Mouse (Mus musculus): ENCODE measurements around the gene Prkag1. TPM values are rescaled to one million over a fixed set of nuclear protein-coding genes. Genes with fewer than 3 reads are reported as not detected.

Prkag1 gene
- 39.9 TPM for polyA plus RNA-seq (2014; fragmentation: Illumina TruSeq; extraction: RNeasy Lipid Tissue Mini Kit (QIAGEN cat#74804); ENCODE audit: low read depth, low replicate concordance)

DNA sequence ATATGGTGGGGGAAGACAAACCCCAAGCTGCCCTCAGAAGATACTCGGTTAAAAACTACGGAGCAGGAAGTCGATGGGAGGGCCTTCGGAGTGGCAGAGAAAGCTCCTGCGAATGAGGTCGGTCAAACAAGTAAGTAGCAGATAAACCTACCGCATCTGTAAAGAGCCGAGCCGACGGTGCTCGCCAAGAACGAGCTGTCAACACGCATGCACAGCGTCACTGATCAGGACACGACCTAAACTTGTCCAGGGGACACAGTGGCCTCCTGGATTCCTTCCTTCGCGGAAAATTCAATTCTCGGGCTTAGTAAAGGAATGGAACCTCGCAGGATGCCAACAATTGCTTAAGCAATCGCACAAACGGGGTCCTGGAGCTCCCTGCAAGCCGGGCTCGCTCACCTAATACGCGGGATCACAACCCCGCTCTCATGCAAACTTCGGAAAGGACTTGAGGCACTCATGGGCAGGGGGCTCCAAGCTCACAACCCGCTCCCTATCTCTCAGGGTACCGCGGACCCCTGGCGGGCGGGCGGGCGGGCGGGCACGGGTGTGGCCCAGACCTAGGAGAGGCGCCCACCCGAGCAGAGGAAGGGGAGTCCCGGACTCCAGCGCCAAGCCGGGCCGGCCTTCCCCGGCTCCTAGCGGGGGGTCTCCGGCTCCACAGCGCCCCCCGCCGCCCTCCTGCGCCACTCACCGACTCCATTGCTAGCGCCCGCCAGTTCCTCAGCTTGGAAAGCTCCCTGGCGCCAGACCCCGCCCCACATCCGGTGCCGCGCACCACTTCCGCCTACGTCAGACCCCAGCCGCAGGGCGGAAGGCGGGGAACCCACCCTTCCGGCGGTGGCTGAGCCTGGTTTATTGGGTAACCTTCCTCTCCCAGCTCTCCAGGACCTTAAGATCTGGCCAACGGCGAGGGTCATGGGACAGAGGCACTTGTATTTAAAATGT is at the start of gene Prkag1:
Prkag1 (minus strand) TSS at position 786 of the 948 bp plus-strand sequence.

GRCm38 (mm10) chr15:98871070-98871915 is 40.0 kb upstream of the Prkag1 start, which contains the start of gene Kmt2d:
Gene Kmt2d (minus strand): TSS chr15:98871204.

DNA sequence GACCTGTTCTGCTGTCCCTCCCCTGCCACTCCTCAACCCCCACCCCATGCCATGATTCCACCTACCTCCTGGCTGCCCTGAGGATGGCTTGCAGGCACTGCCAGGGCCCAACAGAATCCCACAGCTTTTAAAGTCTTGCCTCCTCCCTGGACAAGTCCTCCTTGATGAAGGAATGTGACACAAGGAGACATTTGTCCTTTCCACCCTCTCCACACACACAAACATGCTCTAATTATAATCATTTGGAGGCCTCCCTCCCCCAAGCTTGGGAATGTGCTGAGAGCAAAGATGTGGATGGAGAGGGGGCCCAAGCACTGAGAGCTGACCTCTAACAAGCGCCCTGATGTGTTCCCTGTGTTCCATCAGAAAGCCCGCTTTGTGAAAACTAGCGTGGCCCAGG is 21.9 kb downstream of the Prkag1 start, which contains the start of gene Ddn:
Ddn (minus strand) TSS at position 101 of the 400 bp plus-strand sequence.

DNA sequence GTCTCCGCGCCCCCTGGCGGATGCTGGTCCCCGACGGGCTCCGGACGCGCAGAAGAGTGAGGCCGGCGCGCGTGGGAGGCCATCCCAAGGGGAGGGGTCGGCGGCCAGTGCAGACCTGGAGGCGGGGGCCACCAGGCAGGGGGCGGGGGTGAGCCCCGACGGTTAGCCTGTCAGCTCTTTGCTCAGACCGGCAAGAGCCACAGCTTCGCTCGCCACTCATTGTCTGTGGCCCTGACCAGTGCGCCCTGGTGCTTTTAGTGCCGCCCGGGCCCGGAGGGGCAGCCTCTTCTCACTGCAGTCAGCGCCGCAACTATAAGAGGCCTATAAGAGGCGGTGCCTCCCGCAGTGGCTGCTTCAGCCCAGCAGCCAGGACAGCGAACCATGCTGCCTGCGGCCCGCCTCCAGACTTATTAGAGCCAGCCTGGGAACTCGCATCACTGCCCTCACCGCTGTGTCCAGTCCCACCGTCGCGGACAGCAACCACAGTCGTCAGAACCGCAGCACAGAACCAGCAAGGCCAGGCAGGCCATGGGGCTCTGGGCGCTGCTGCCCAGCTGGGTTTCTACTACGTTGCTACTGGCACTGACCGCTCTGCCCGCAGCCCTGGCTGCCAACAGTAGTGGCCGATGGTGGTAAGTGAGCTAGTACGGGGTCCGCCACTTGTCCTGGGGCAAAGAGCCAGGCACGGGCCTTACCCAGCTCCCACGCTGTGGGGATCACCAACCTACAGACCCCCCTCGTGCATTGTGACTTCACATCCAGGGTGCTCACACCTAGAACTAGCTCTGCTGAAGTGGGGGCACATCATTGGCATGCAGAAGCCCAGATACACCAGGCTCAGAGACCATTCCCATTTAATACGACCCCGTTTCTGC is 41.4 kb downstream of the Prkag1 start, which contains the start of gene Wnt1:
Wnt1 (plus strand) TSS at position 197 of the 875 bp plus-strand sequence.

GRCm38 (mm10) chr15:98777762-98778161 is 53.6 kb downstream of the Prkag1 start, which contains the start of gene Wnt10b:
Gene Wnt10b (minus strand): TSS chr15:98778150.

Other genes starting within 250 kb of the Prkag1 start
- 16.8 TPM for gene Adcy6, start 221.4 kb downstream of the Prkag1 start, polyA plus RNA-seq (2014; fragmentation: Illumina TruSeq; extraction: RNeasy Lipid Tissue Mini Kit (QIAGEN cat#74804); ENCODE audit: low read depth, low replicate concordance)
- gene Cacnb3, start 200.7 kb downstream of the Prkag1 start, polyA plus RNA-seq (2014; fragmentation: Illumina TruSeq; extraction: RNeasy Lipid Tissue Mini Kit (QIAGEN cat#74804); ENCODE audit: low read depth, low replicate concordance), result 0.63 TPM
- gene Ddx23, start 168.6 kb downstream of the Prkag1 start, polyA plus RNA-seq (2014; fragmentation: Illumina TruSeq; extraction: RNeasy Lipid Tissue Mini Kit (QIAGEN cat#74804); ENCODE audit: low read depth, low replicate concordance), result 3.5 TPM
- not detected for gene Rnd1, start 154.1 kb downstream of the Prkag1 start, polyA plus RNA-seq (2014; fragmentation: Illumina TruSeq; extraction: RNeasy Lipid Tissue Mini Kit (QIAGEN cat#74804); ENCODE audit: low read depth, low replicate concordance)
- gene Ccdc65, start 123.3 kb downstream of the Prkag1 start, polyA plus RNA-seq (2014; fragmentation: Illumina TruSeq; extraction: RNeasy Lipid Tissue Mini Kit (QIAGEN cat#74804); ENCODE audit: low read depth, low replicate concordance), result 0.32 TPM
- gene Fkbp11, start 103.3 kb downstream of the Prkag1 start, polyA plus RNA-seq (2014; fragmentation: Illumina TruSeq; extraction: RNeasy Lipid Tissue Mini Kit (QIAGEN cat#74804); ENCODE audit: low read depth, low replicate concordance), result not detected
- 42.4 TPM for gene Arf3, start 68.3 kb downstream of the Prkag1 start, polyA plus RNA-seq (2014; fragmentation: Illumina TruSeq; extraction: RNeasy Lipid Tissue Mini Kit (QIAGEN cat#74804); ENCODE audit: low read depth, low replicate concordance)
- 0.57 TPM for gene Wnt10b, start 53.4 kb downstream of the Prkag1 start, polyA plus RNA-seq (2014; fragmentation: Illumina TruSeq; extraction: RNeasy Lipid Tissue Mini Kit (QIAGEN cat#74804); ENCODE audit: low read depth, low replicate concordance)
- not detected for gene Wnt1, start 41.7 kb downstream of the Prkag1 start, polyA plus RNA-seq (2014; fragmentation: Illumina TruSeq; extraction: RNeasy Lipid Tissue Mini Kit (QIAGEN cat#74804); ENCODE audit: low read depth, low replicate concordance)
- not detected for gene Ddn, start 22.0 kb downstream of the Prkag1 start, polyA plus RNA-seq (2014; fragmentation: Illumina TruSeq; extraction: RNeasy Lipid Tissue Mini Kit (QIAGEN cat#74804); ENCODE audit: low read depth, low replicate concordance)
- 2.9 TPM for gene Kmt2d, start 39.7 kb upstream of the Prkag1 start, polyA plus RNA-seq (2014; fragmentation: Illumina TruSeq; extraction: RNeasy Lipid Tissue Mini Kit (QIAGEN cat#74804); ENCODE audit: low read depth, low replicate concordance)
- gene Rhebl1, start 63.0 kb upstream of the Prkag1 start, polyA plus RNA-seq (2014; fragmentation: Illumina TruSeq; extraction: RNeasy Lipid Tissue Mini Kit (QIAGEN cat#74804); ENCODE audit: low read depth, low replicate concordance), result 3.2 TPM
- 0.19 TPM for gene Dhh, start 67.0 kb upstream of the Prkag1 start, polyA plus RNA-seq (2014; fragmentation: Illumina TruSeq; extraction: RNeasy Lipid Tissue Mini Kit (QIAGEN cat#74804); ENCODE audit: low read depth, low replicate concordance)
- gene Lmbr1l, start 86.7 kb upstream of the Prkag1 start, polyA plus RNA-seq (2014; fragmentation: Illumina TruSeq; extraction: RNeasy Lipid Tissue Mini Kit (QIAGEN cat#74804); ENCODE audit: low read depth, low replicate concordance), result 9.9 TPM
- gene Tuba1b, start 103.0 kb upstream of the Prkag1 start, polyA plus RNA-seq (2014; fragmentation: Illumina TruSeq; extraction: RNeasy Lipid Tissue Mini Kit (QIAGEN cat#74804); ENCODE audit: low read depth, low replicate concordance), result 21.1 TPM
- gene Gm49450, start 122.0 kb upstream of the Prkag1 start, polyA plus RNA-seq (2014; fragmentation: Illumina TruSeq; extraction: RNeasy Lipid Tissue Mini Kit (QIAGEN cat#74804); ENCODE audit: low read depth, low replicate concordance), result not detected
- 41.6 TPM for gene Tuba1a, start 122.2 kb upstream of the Prkag1 start, polyA plus RNA-seq (2014; fragmentation: Illumina TruSeq; extraction: RNeasy Lipid Tissue Mini Kit (QIAGEN cat#74804); ENCODE audit: low read depth, low replicate concordance)
- 7.2 TPM for gene Tuba1c, start 198.4 kb upstream of the Prkag1 start, polyA plus RNA-seq (2014; fragmentation: Illumina TruSeq; extraction: RNeasy Lipid Tissue Mini Kit (QIAGEN cat#74804); ENCODE audit: low read depth, low replicate concordance)
- gene Prph, start 223.7 kb upstream of the Prkag1 start, polyA plus RNA-seq (2014; fragmentation: Illumina TruSeq; extraction: RNeasy Lipid Tissue Mini Kit (QIAGEN cat#74804); ENCODE audit: low read depth, low replicate concordance), result 0.38 TPM
- 0.85 TPM for gene Troap, start 243.1 kb upstream of the Prkag1 start, polyA plus RNA-seq (2014; fragmentation: Illumina TruSeq; extraction: RNeasy Lipid Tissue Mini Kit (QIAGEN cat#74804); ENCODE audit: low read depth, low replicate concordance)